Mouse (Mus musculus): Measurements from ENCODE around the gene Ppp4r1.

GRCm38 (mm10) chr17:65813763-65814162, 31.4 kb downstream of the Ppp4r1 start:
- TF ChIP-seq MYC (IDR thresholded peaks at IDR 0.05; ENCODE audit: low read depth, low read length) (no peak), EP300 (IDR thresholded peaks at IDR 0.05; ENCODE audit: low read depth in 1 of 2, low read length in 2 of 2) (no peak), CTCF (IDR thresholded peaks at IDR 0.05 in 2 of 3, conservative IDR thresholded peaks at IDR 0.05 in 1 of 3; ENCODE audit: control insufficient read depth in 1 of 3, insufficient read depth in 1 of 3, low read depth in 2 of 3, low read length in 3 of 3, poor library complexity in 1 of 3, severe bottlenecking in 1 of 3) (no peak), POLR2A (IDR thresholded peaks at IDR 0.05; ENCODE audit: control insufficient read depth in 1 of 2, insufficient read depth in 1 of 2, low read depth in 1 of 2, low read length in 2 of 2, poor library complexity in 1 of 2) (no peak)

All from MEL (cell line).